Mouse (Mus musculus): ENCODE results near the gene Nfkbie. TPM values are rescaled to one million over a fixed set of nuclear protein-coding genes. Genes with fewer than 3 reads are reported as not detected.
A peak's percentile ranks its signal among the peaks of the same experiment; 100 is the strongest.

The Nfkbie gene
- polyA plus RNA-seq, 1 experiment from 2014 or later = 4.0 TPM

DNA sequence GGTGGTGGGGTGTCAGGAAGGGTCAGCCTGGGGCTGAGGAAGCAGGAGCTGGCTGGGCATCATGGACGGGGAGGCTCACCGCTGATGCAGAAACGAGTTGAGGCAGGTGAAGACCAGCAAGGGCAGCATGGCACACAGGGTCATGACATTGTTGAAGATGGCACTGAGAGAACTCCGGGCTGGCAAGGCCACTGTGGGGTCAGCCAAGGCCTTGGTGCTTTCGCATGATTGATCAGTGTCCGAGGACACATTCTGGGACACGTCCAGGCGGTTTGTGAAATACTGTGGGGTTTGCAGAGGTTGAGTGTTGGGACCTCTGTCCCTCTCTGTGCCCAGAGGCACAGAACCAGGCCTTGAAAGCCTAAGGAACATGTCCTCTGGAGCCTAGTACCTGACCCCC, 34.3 kb downstream of the Nfkbie start:
- Histone ChIP-seq H3K36me3 (ENCODE audit: control insufficient read depth, insufficient read depth, low read length) (peaks cover 12% of the 10 kb centered on the region; the same call in 1 of the 2 replicates), H3K9me3 (ENCODE audit: control insufficient read depth, low read length) (peaks cover 4% of the 10 kb centered on the region; the same call in 1 of the 2 replicates), H3K4me1 (replicated peaks; ENCODE audit: control insufficient read depth, insufficient read depth, low read length) (peaks cover 42% of the 10 kb centered on the region), H3K4me2 (ENCODE audit: low read length) (no peak overlapping the region), H3K4me3 (ENCODE audit: low read depth, low read length) (no peak overlapping the region), H3K9ac (ENCODE audit: low read length) (no peak overlapping the region), H3K27me3 (replicated peaks; ENCODE audit: control insufficient read depth, insufficient read depth, low read length) (0 out of 2 replicates have a peak, but pooled peaks cover 2% of the 10 kb centered on the region), H3K27ac (ENCODE audit: low read depth) (no peak overlapping the region)
- ATAC-seq (replicated peaks; ENCODE audit: low FRiP score, low TSS enrichment, low read depth) = no peak
- WGBS = 91% methylated on average over 8 of the region's 8 CpGs
- DNase-seq (ENCODE audit: low spot score) = no peak

- DNase-seq (ENCODE audit: low spot score) (no peak), ATAC-seq (replicated peaks; ENCODE audit: low FRiP score, low TSS enrichment, low read depth) (no peak)
- no peak overlapping the region for H3K27ac ChIP-seq (ENCODE audit: low read depth)
- no peak overlapping the region for H3K4me3 ChIP-seq (ENCODE audit: low read depth, low read length)
- peaks cover 40% of the 10 kb centered on the region for H3K4me1 ChIP-seq (replicated peaks; ENCODE audit: control insufficient read depth, insufficient read depth, low read length)
- H3K9ac ChIP-seq (ENCODE audit: low read length) = no peak overlapping the region
- H3K4me2 ChIP-seq (ENCODE audit: low read length) = no peak overlapping the region
- H3K9me3 ChIP-seq (ENCODE audit: control insufficient read depth, low read length) = peaks cover 4% of the 10 kb centered on the region; the same call in 1 of the 2 replicates
- WGBS = 73% methylated on average over 6 of the region's 6 CpGs
- peaks cover 12% of the 10 kb centered on the region; the same call in 1 of the 2 replicates for H3K36me3 ChIP-seq (ENCODE audit: control insufficient read depth, insufficient read depth, low read length)
- H3K27me3 ChIP-seq (replicated peaks; ENCODE audit: control insufficient read depth, insufficient read depth, low read length) = 0 out of 2 replicates have a peak, but pooled peaks cover 2% of the 10 kb centered on the region
Measured at GRCm38 (mm10) chr17:45590410-45590809, 34.9 kb downstream of the Nfkbie start.

GRCm38 (mm10) chr17:45591701-45592605, 36.5 kb downstream of the Nfkbie start:
- no peak for ATAC-seq (replicated peaks; ENCODE audit: low FRiP score, low TSS enrichment, low read depth)
- Histone ChIP-seq H3K36me3 (ENCODE audit: control insufficient read depth, insufficient read depth, low read length) (peaks cover 6% of the 10 kb centered on the region; the same call in 1 of the 2 replicates), H3K9me3 (ENCODE audit: control insufficient read depth, low read length) (no peaks in the 10 kb centered on the region), H3K4me3 (ENCODE audit: low read depth, low read length) (no peak overlapping the region), H3K27me3 (replicated peaks; ENCODE audit: control insufficient read depth, insufficient read depth, low read length) (0 out of 2 replicates have a peak, but pooled peaks cover 2% of the 10 kb centered on the region), H3K9ac (ENCODE audit: low read length) (peak overlapping the region; percentile 27; the same call in 1 of the 2 replicates), H3K27ac (ENCODE audit: low read depth) (no peak overlapping the region), H3K4me2 (ENCODE audit: low read length) (peak overlapping the region; percentile 21), H3K4me1 (replicated peaks; ENCODE audit: control insufficient read depth, insufficient read depth, low read length) (peaks cover 48% of the 10 kb centered on the region)
- 46% methylated on average over 16 of the region's 16 CpGs for WGBS
- DNase-seq (ENCODE audit: low spot score) = no peak

- H3K27ac ChIP-seq (ENCODE audit: low read depth) = no peak overlapping the region
- 52% methylated on average over 8 of the region's 8 CpGs for WGBS
- H3K9ac ChIP-seq (ENCODE audit: low read length) = peak overlapping the region; percentile 27; the same call in 1 of the 2 replicates
- H3K9me3 ChIP-seq (ENCODE audit: control insufficient read depth, low read length) = no peaks in the 10 kb centered on the region
- ATAC-seq (replicated peaks; ENCODE audit: low FRiP score, low TSS enrichment, low read depth) = no peak
- H3K27me3 ChIP-seq (replicated peaks; ENCODE audit: control insufficient read depth, insufficient read depth, low read length) = 0 out of 2 replicates have a peak, but pooled peaks cover 2% of the 10 kb centered on the region
- no peak overlapping the region for H3K4me3 ChIP-seq (ENCODE audit: low read depth, low read length)
- H3K4me1 ChIP-seq (replicated peaks; ENCODE audit: control insufficient read depth, insufficient read depth, low read length) = peaks cover 52% of the 10 kb centered on the region
- peaks cover 6% of the 10 kb centered on the region; the same call in 1 of the 2 replicates for H3K36me3 ChIP-seq (ENCODE audit: control insufficient read depth, insufficient read depth, low read length)
- peak overlapping the region; percentile 96 for H3K4me2 ChIP-seq (ENCODE audit: low read length)
- DNase-seq (ENCODE audit: low spot score) = no peak
Measured at GRCm38 (mm10) chr17:45592606-45593431, 37.3 kb downstream of the Nfkbie start.

DNA sequence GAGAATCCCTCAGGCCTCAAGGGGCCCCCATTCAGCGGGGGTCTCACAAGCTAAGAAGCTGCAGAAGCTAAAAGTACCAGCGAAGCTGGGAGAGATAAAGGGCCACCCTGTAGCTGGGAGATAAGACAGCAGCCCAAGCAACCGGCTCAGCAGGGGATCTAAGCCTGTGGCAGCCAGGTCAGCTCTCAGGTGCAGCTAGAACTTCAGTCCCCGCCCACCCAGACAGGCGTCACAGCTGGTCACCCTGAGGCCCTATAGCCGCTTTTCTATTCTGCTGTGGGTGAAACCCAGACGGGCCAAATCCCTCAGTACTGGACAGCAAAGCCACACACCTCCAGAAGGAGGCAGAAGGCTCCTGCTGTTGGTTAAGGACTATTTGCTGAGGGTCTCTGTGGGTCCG, 38.0 kb downstream of the Nfkbie start:
- Histone ChIP-seq H3K27ac (ENCODE audit: low read depth) (no peak overlapping the region), H3K9me3 (ENCODE audit: control insufficient read depth, low read length) (no peaks in the 10 kb centered on the region), H3K36me3 (ENCODE audit: control insufficient read depth, insufficient read depth, low read length) (0 out of 2 replicates have a peak, but pooled peaks cover under 1% of the 10 kb centered on the region), H3K27me3 (replicated peaks; ENCODE audit: control insufficient read depth, insufficient read depth, low read length) (0 out of 2 replicates have a peak, but pooled peaks cover 2% of the 10 kb centered on the region), H3K4me1 (replicated peaks; ENCODE audit: control insufficient read depth, insufficient read depth, low read length) (peaks cover 52% of the 10 kb centered on the region), H3K9ac (ENCODE audit: low read length) (no peak overlapping the region), H3K4me3 (ENCODE audit: low read depth, low read length) (no peak overlapping the region), H3K4me2 (ENCODE audit: low read length) (peak overlapping the region; percentile 96)
- 43% methylated on average over 8 of the region's 8 CpGs for WGBS
- ATAC-seq (replicated peaks; ENCODE audit: low FRiP score, low TSS enrichment, low read depth) (no peak), DNase-seq (ENCODE audit: low spot score) (no peak)

GRCm38 (mm10) chr17:45594195-45594594, 38.7 kb downstream of the Nfkbie start:
- no peaks in the 10 kb centered on the region for H3K9me3 ChIP-seq (ENCODE audit: control insufficient read depth, low read length)
- H3K27ac ChIP-seq (ENCODE audit: low read depth) = no peak overlapping the region
- peaks cover 53% of the 10 kb centered on the region for H3K4me1 ChIP-seq (replicated peaks; ENCODE audit: control insufficient read depth, insufficient read depth, low read length)
- 0 out of 2 replicates have a peak, but pooled peaks cover 2% of the 10 kb centered on the region for H3K27me3 ChIP-seq (replicated peaks; ENCODE audit: control insufficient read depth, insufficient read depth, low read length)
- no peak for DNase-seq (ENCODE audit: low spot score)
- no peaks in the 10 kb centered on the region for H3K36me3 ChIP-seq (ENCODE audit: control insufficient read depth, insufficient read depth, low read length)
- peak overlapping the region; percentile 51 for H3K4me3 ChIP-seq (ENCODE audit: low read depth, low read length)
- 44% methylated on average over 8 of the region's 8 CpGs for WGBS
- no peak for ATAC-seq (replicated peaks; ENCODE audit: low FRiP score, low TSS enrichment, low read depth)
- H3K4me2 ChIP-seq (ENCODE audit: low read length) = peak overlapping the region; percentile 96
- H3K9ac ChIP-seq (ENCODE audit: low read length) = no peak overlapping the region

DNA sequence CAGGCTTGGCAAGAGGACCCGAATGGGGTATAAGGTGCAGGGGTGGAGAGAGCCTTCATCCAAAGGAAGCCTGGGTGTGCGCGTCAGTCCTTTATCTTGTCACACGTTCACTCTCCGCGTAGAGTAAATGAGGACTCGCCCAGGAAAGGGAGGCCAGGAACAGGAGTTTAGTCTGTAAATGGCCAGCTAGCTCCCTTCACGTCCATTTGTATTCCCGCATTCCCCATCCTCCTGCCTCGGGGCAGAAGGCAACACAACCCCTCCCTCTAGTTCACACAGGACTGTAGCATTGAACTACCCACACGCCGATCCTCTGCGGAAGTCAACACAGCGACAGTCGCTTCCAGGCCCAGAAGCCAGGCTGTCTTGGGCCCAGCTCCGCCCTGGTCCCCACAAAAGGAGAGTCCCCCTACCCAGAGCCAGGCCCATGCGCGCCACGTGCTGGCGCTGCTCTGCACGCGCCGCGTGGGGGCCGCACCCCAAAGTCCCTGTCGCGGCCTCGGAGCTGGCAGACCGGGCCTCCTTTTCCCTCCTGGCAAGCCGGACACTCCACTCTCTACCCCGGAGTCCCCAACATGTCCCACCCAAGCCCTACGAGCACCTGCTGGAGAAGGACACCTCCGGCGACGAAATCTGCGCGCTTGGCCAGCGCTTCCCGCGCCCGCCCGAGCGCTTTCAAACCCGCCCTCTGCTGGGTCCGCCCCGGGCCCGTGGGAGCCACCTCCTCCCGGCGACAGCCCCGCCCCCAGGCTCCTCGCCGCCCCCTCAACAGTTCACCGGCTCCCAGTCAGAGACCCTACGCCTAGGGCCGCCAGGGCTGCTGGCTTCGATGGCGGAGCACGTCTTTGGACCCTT, 39.6 kb downstream of the Nfkbie start:
- peak overlapping the region; percentile 51 for H3K4me3 ChIP-seq (ENCODE audit: low read depth, low read length)
- peaks cover 60% of the 10 kb centered on the region for H3K4me1 ChIP-seq (replicated peaks; ENCODE audit: control insufficient read depth, insufficient read depth, low read length)
- H3K9me3 ChIP-seq (ENCODE audit: control insufficient read depth, low read length) = no peaks in the 10 kb centered on the region
- 0 out of 2 replicates have a peak, but pooled peaks cover 4% of the 10 kb centered on the region for H3K27me3 ChIP-seq (replicated peaks; ENCODE audit: control insufficient read depth, insufficient read depth, low read length)
- ATAC-seq (replicated peaks; ENCODE audit: low FRiP score, low TSS enrichment, low read depth) (peak; percentile 64), DNase-seq (ENCODE audit: low spot score) (peak; percentile 83)
- H3K4me2 ChIP-seq (ENCODE audit: low read length) = peak overlapping the region; percentile 96
- H3K9ac ChIP-seq (ENCODE audit: low read length) = peak overlapping the region; percentile 59
- H3K27ac ChIP-seq (ENCODE audit: low read depth) = 0 out of 2 replicates have a peak overlapping the region, but pooled peaks have one; percentile 22
- WGBS = 1% methylated on average over 58 of the region's 58 CpGs
- H3K36me3 ChIP-seq (ENCODE audit: control insufficient read depth, insufficient read depth, low read length) = no peaks in the 10 kb centered on the region

Measured in intestine, embryonic 14.5 days (tissue).